Mouse (Mus musculus) lung, postnatal 0 days (tissue): ENCODE measurements around the gene Ddx18.

Experiments
- CTCF ChIP-seq: IDR thresholded peaks from 2 replicates; pipeline ENCODE4 v1.5.1; 2016; ENCODE audit warnings: antibody characterized with exemption, mild to moderate bottlenecking
- EP300 ChIP-seq: IDR thresholded peaks from 2 replicates; pipeline ENCODE4 v1.6.1; 2016; ENCODE audit warnings: antibody characterized with exemption, mild to moderate bottlenecking, control low read depth

DNA sequence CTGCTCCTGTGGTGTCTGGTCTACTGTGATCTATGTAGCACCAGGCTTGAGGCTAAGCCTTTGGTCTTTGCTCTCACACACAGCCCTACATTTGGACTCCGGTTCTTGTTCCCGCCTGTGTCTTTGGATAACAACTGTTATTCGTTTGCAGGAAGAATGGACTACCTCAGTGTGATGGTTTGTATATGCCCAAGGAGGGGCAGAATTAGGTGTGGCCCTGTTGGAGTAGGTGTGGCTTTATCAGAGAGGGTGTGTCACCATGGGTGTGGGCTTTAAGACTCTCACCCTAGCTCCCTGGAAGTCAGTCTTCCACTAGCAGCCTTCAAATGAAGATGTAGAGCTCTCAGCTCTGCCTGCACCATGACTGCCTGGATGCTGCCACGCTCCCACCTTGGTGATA lies 19.1 kb downstream of the Ddx18 start:
- TF ChIP-seq CTCF: no peak
- TF ChIP-seq EP300: no peak
